Comparison of ENCODE assay signal across 15 mouse cellular contexts in genomic region chr2:127643728-127644704, GRCm38 (mm10). TPM values are rescaled to one million over a fixed set of nuclear protein-coding genes. Genes with fewer than 3 reads are reported as not detected.
DNase-seq lines count a peak whose midpoint lies in the region; ATAC-seq and TF ChIP-seq lines count a peak whose summit lies in the region.
"Had no signal": no experiment of that assay in that cellular context is flagged by ENCODE, and none has a peak within 500 bp of the region (broad histone marks: within the 10 kb centered on the region; RNA-seq: fewer than 3 reads in every experiment).

No protein-coding gene starts in this region.

- H3K9ac ChIP-seq in kidney, embryonic 14.5 days (ENCODE audit: low read depth, low read length): no peak overlapping the region
- no peak overlapping the region for H3K9ac ChIP-seq in CH12.LX (ENCODE audit: insufficient read depth, low read depth)
- peak overlapping the region; percentile 40; the same call in 1 of the 2 replicates for H3K9ac ChIP-seq in embryonic facial prominence, embryonic 13.5 days
- H3K9ac ChIP-seq: forebrain, embryonic 15.5 days; liver, embryonic 13.5 days; midbrain, embryonic 12.5 days had no signal

- TF ChIP-seq POLR2A in kidney, adult 2 months (IDR thresholded peaks at IDR 0.05; ENCODE audit: low read depth, low read length): no peak
- no peak for TF ChIP-seq POLR2A in CH12.LX (IDR thresholded peaks at IDR 0.05; ENCODE audit: low read depth, low read length)

- no peak for TF ChIP-seq RAD21 in CH12.LX (IDR thresholded peaks at IDR 0.05; ENCODE audit: low read depth, low read length)

- no peak overlapping the region for H3K4me3 ChIP-seq in kidney, adult 2 months (ENCODE audit: insufficient read depth, low read depth, low read length)
- H3K4me3 ChIP-seq in kidney, embryonic 14.5 days (ENCODE audit: low read length): no peak overlapping the region
- no peak overlapping the region for H3K4me3 ChIP-seq in CH12.LX (replicated peaks in 1 of 3; ENCODE audit: low read depth in 2 of 3, low read length in 2 of 3, poor library complexity in 1 of 3)
- no peak overlapping the region for H3K4me3 ChIP-seq in embryonic facial prominence, embryonic 13.5 days
- H3K4me3 ChIP-seq: forebrain, embryonic 15.5 days; liver, embryonic 13.5 days; midbrain, embryonic 12.5 days had no signal

- H3K79me2 ChIP-seq in CH12.LX (replicated peaks; ENCODE audit: control insufficient read depth, extremely low read depth, insufficient read depth, poor library complexity, severe bottlenecking): no peaks in the 10 kb centered on the region

- intact Hi-C loops in heart, postnatal 25 days (cut with DNase I): no loop called here

- DNase-seq in kidney, adult 2 months: no peak
- peak; percentile 54 for DNase-seq in CH12.LX (ENCODE audit: extremely low read depth)
- peak; percentile 32 for DNase-seq in lung, postnatal 10 days
- no peak for DNase-seq in cerebellum, postnatal 25 days
- DNase-seq in heart, postnatal 25 days (ENCODE audit: low spot score): no peak
- no peak for DNase-seq in right cerebral cortex, adult 18-20 months
- DNase-seq: heart, adult 18-20 months; heart, postnatal 14 days; layer of hippocampus, postnatal 36 days; liver, embryonic 13.5 days had no signal

- ATAC-seq in kidney, embryonic 14.5 days (ENCODE audit: low FRiP score, low TSS enrichment): no peak
- no peak for ATAC-seq in embryonic facial prominence, embryonic 13.5 days (ENCODE audit: insufficient number of reproducible peaks, insufficient read depth, low FRiP score, low TSS enrichment, low read depth)
- ATAC-seq: forebrain, embryonic 15.5 days; intestine, postnatal 0 days had no signal

- dilution Hi-C loops in CH12.LX (cut with MboI; ENCODE audit: extremely low pct_ligation_motif_present, extremely low pct_unique_long_range_greater_than_20kb, low sequenced_read_pairs): no loop called here

- H3K4me2 ChIP-seq in kidney, embryonic 14.5 days (replicated peaks; ENCODE audit: low read depth, low read length): no peak overlapping the region
- peak overlapping the region; percentile 67 for H3K4me2 ChIP-seq in CH12.LX (ENCODE audit: insufficient read depth, low read depth, poor library complexity, severe bottlenecking)
- H3K4me2 ChIP-seq in embryonic facial prominence, embryonic 13.5 days: peak overlapping the region; percentile 37; the same call in 1 of the 2 replicates
- H3K4me2 ChIP-seq: forebrain, embryonic 15.5 days; liver, embryonic 13.5 days; midbrain, embryonic 12.5 days had no signal

- no peaks in the 10 kb centered on the region for H3K27me3 ChIP-seq in kidney, adult 2 months (replicated peaks; ENCODE audit: control insufficient read depth, insufficient read depth, low read length)
- H3K27me3 ChIP-seq in kidney, embryonic 14.5 days (ENCODE audit: control insufficient read depth, insufficient read depth, low read length): no peaks in the 10 kb centered on the region
- H3K27me3 ChIP-seq in CH12.LX (replicated peaks): peaks cover 3% of the 10 kb centered on the region
- peaks cover 10% of the 10 kb centered on the region; the same call in 1 of the 2 replicates for H3K27me3 ChIP-seq in embryonic facial prominence, embryonic 13.5 days
- H3K27me3 ChIP-seq: forebrain, embryonic 15.5 days; midbrain, embryonic 12.5 days had no signal

- TF ChIP-seq EP300 in CH12.LX (IDR thresholded peaks at IDR 0.05; ENCODE audit: low read length): no peak

- H3K9me3 ChIP-seq in kidney, embryonic 14.5 days (ENCODE audit: control insufficient read depth, low read length): no peaks in the 10 kb centered on the region
- no peaks in the 10 kb centered on the region for H3K9me3 ChIP-seq in CH12.LX (replicated peaks; ENCODE audit: low read length)
- H3K9me3 ChIP-seq in embryonic facial prominence, embryonic 13.5 days: no peaks in the 10 kb centered on the region
- H3K9me3 ChIP-seq: forebrain, embryonic 15.5 days; liver, embryonic 13.5 days; midbrain, embryonic 12.5 days had no signal

- no peak for TF ChIP-seq CTCF in kidney, adult 2 months (conservative IDR thresholded peaks at IDR 0.05; ENCODE audit: insufficient read depth, insufficient read length, low read depth, low read length)
- no peak for TF ChIP-seq CTCF in CH12.LX (conservative IDR thresholded peaks at IDR 0.05 in 1 of 2, IDR thresholded peaks at IDR 0.05 in 1 of 2; ENCODE audit: low read depth in 2 of 2, low read length in 2 of 2)

- no peaks in the 10 kb centered on the region; the same call in 1 of the 2 replicates for H3K36me3 ChIP-seq in kidney, adult 2 months (ENCODE audit: control insufficient read depth, insufficient read depth, low read length)
- no peaks in the 10 kb centered on the region for H3K36me3 ChIP-seq in kidney, embryonic 14.5 days (ENCODE audit: control insufficient read depth, insufficient read depth, low read length)
- no peaks in the 10 kb centered on the region for H3K36me3 ChIP-seq in CH12.LX (replicated peaks in 1 of 2; ENCODE audit: control insufficient read depth in 1 of 2, insufficient read depth in 1 of 2, low read length in 1 of 2)
- H3K36me3 ChIP-seq in embryonic facial prominence, embryonic 13.5 days: no peaks in the 10 kb centered on the region
- H3K36me3 ChIP-seq: forebrain, embryonic 15.5 days; liver, embryonic 13.5 days; midbrain, embryonic 12.5 days had no signal

- 52% methylated on average over 19 of the region's 19 CpGs for WGBS in kidney, adult 2 months
- WGBS in kidney, embryonic 14.5 days: 59% methylated on average over 19 of the region's 19 CpGs
- 42% methylated on average over 19 of the region's 19 CpGs for WGBS in embryonic facial prominence, embryonic 13.5 days

- peak overlapping the region; percentile 34 for H3K27ac ChIP-seq in kidney, adult 2 months (ENCODE audit: insufficient read depth, low read depth, low read length)
- no peak overlapping the region for H3K27ac ChIP-seq in kidney, embryonic 14.5 days (ENCODE audit: low read depth, low read length)
- H3K27ac ChIP-seq in CH12.LX (ENCODE audit: insufficient read depth, low read depth): no peak overlapping the region
- H3K27ac ChIP-seq in embryonic facial prominence, embryonic 13.5 days: 0 out of 2 replicates have a peak overlapping the region, but pooled peaks have one; percentile 0
- H3K27ac ChIP-seq: forebrain, embryonic 15.5 days; liver, embryonic 13.5 days; midbrain, embryonic 12.5 days had no signal

- peaks cover 13% of the 10 kb centered on the region for H3K4me1 ChIP-seq in kidney, adult 2 months (ENCODE audit: control insufficient read depth, insufficient read depth, low read length)
- H3K4me1 ChIP-seq in kidney, embryonic 14.5 days (ENCODE audit: control insufficient read depth, insufficient read depth, low read length): no peaks in the 10 kb centered on the region
- peaks cover 12 to 27% of the 10 kb centered on the region in 2 experiments for H3K4me1 ChIP-seq in CH12.LX (ENCODE audit: control insufficient read depth in 1 of 2, insufficient read depth in 2 of 2)
- H3K4me1 ChIP-seq in embryonic facial prominence, embryonic 13.5 days: peaks cover 18% of the 10 kb centered on the region
- H3K4me1 ChIP-seq: forebrain, embryonic 15.5 days; liver, embryonic 13.5 days; midbrain, embryonic 12.5 days had no signal

- in situ Hi-C loops in CH12.LX (cut with MboI; ENCODE audit: low pct_ligation_motif_present, low pct_unique_long_range_greater_than_20kb, low sequenced_read_pairs): no loop called here

TF ChIP-seq in CH12.LX, 34 proteins besides CTCF, POLR2A, EP300 and RAD21:
- TF ChIP-seq MEF2A (IDR thresholded peaks at IDR 0.05; ENCODE audit: borderline replicate concordance, low read depth, low read length): no peak
- TF ChIP-seq E2F4 (IDR thresholded peaks at IDR 0.05; ENCODE audit: insufficient replicate concordance, low read depth, low read length): no peak
- TF ChIP-seq TCF12 (IDR thresholded peaks at IDR 0.05; ENCODE audit: low read depth, low read length): peak; percentile 74; the same call in 1 of the 2 replicates
- TF ChIP-seq ZNF384 (IDR thresholded peaks at IDR 0.05; ENCODE audit: low read depth, low read length): peak; percentile 20; the same call in 1 of the 2 replicates
- TF ChIP-seq ZKSCAN1 (IDR thresholded peaks at IDR 0.05; ENCODE audit: borderline replicate concordance, low read depth, low read length): no peak
- TF ChIP-seq SMC3 (IDR thresholded peaks at IDR 0.05; ENCODE audit: low read depth, low read length): no peak
- peak; percentile 33; the same call in 1 of the 2 replicates for TF ChIP-seq ETS1 (conservative IDR thresholded peaks at IDR 0.05; ENCODE audit: low read depth, low read length)
- TF ChIP-seq TBP (conservative IDR thresholded peaks at IDR 0.05; ENCODE audit: low read depth, low read length): no peak
TF ChIP-seq in CH12.LX: peak in this region for 3.

RNA-seq across cellular contexts. Expression of gene Mal, which starts 12.5 kb away (rescaled TPM):
- 91.2 and 91.5 TPM in 2 replicates for polyA plus RNA-seq in kidney, adult 2 months (2012; rRNA removed)
- polyA plus RNA-seq in kidney, embryonic 14.5 days (2014; fragmentation: Nextera tagmentation; extraction: Ambion mirVana): 21.4 and 33.2 TPM in 2 replicates
- total RNA-seq in CH12.LX (2012; rRNA removed) (not detected in 2 replicates), CH12.LX (2014; rRNA removed) (not detected in 2 replicates)
- polyA plus RNA-seq in CH12.LX (2012; ENCODE audit: insufficient read length, low read depth): not detected in 2 replicates
- polyA plus RNA-seq in embryonic facial prominence, embryonic 13.5 days (2015; fragmentation: Nextera tagmentation; extraction: Ambion mirVana): 1.9 and 2.1 TPM in 2 replicates
- 1 to 10 TPM; 5.5 to 7.2 TPM for total RNA-seq in heart, postnatal 25 days (2021)

RNA-seq across cellular contexts. Expression of gene Mrps5, which starts 57.0 kb away (rescaled TPM):
- polyA plus RNA-seq in kidney, adult 2 months (2012; rRNA removed): 72.0 and 90.4 TPM in 2 replicates
- polyA plus RNA-seq in kidney, embryonic 14.5 days (2014; fragmentation: Nextera tagmentation; extraction: Ambion mirVana): 142 and 146 TPM in 2 replicates
- total RNA-seq in CH12.LX (2012; rRNA removed) (173 and 188 TPM in 2 replicates), CH12.LX (2014; rRNA removed) (144 and 186 TPM in 2 replicates)
- 210 and 278 TPM in 2 replicates for polyA plus RNA-seq in CH12.LX (2012; ENCODE audit: insufficient read length, low read depth)
- 135 and 137 TPM in 2 replicates for polyA plus RNA-seq in embryonic facial prominence, embryonic 13.5 days (2015; fragmentation: Nextera tagmentation; extraction: Ambion mirVana)
- 100 to 1,000 TPM in 1 of 2 experiments, 10 to 100 TPM in 1; 96.9 to 101 TPM for total RNA-seq in heart, postnatal 25 days (2021)

RNA-seq across cellular contexts. Expression of gene Zfp661, which starts 57.1 kb away (rescaled TPM):
- polyA plus RNA-seq in kidney, adult 2 months (2012; rRNA removed): 3.1 and 4.1 TPM in 2 replicates
- polyA plus RNA-seq in kidney, embryonic 14.5 days (2014; fragmentation: Nextera tagmentation; extraction: Ambion mirVana): 2.8 and 5.7 TPM in 2 replicates
- total RNA-seq in CH12.LX (2012; rRNA removed): 4.1 and 4.7 TPM in 2 replicates
- total RNA-seq in CH12.LX (2014; rRNA removed): 5.9 and 6.7 TPM in 2 replicates
- 2.5 and 3.2 TPM in 2 replicates for polyA plus RNA-seq in CH12.LX (2012; ENCODE audit: insufficient read length, low read depth)
- polyA plus RNA-seq in embryonic facial prominence, embryonic 13.5 days (2015; fragmentation: Nextera tagmentation; extraction: Ambion mirVana): 6.0 and 6.8 TPM in 2 replicates
- total RNA-seq in heart, postnatal 25 days (2021): 1 to 10 TPM; 1.4 to 1.5 TPM

Comparison
In these comparisons a context has a peak if more than half of its experiments do, and no peak if none do; other contexts are left out.
1. H3K27ac ChIP-seq: peak in kidney, adult 2 months (single experiment) and embryonic facial prominence, embryonic 13.5 days (single experiment); none in kidney, embryonic 14.5 days (single experiment) and CH12.LX (single experiment).
2. DNase-seq: peak in CH12.LX (single experiment) and lung, postnatal 10 days (single experiment); none in kidney, adult 2 months (single experiment), cerebellum, postnatal 25 days (0 of 2), heart, postnatal 25 days (single experiment) and right cerebral cortex, adult 18-20 months (single experiment).